Mouse (Mus musculus) 416B (cell line): ENCODE measurements around the gene Gm21861.
"Not testable (repeated sequence)": the region's sequence is repeated elsewhere in the genome, so short reads cannot be mapped to it uniquely, and the experiment has no call there.

Experiments
- DNase-seq: peaks from one replicate; pipeline ENCODE4 v3.0.0; 2011; ENCODE audit warnings: low read depth

Gm21861 gene

GRCm38 (mm10) chrY:58814497-58814896, at the start of gene Gm21861:
Gm21861 (minus strand) TSS chrY:58814597.
- DNase-seq = not testable (repeated sequence)
